Mouse (Mus musculus) gastrocnemius, adult 8-10 months (tissue): ENCODE data around the gene Zfp473. TPM values are rescaled to one million over a fixed set of nuclear protein-coding genes. Genes with fewer than 3 reads are reported as not detected.
"Not testable (repeated sequence)": the region's sequence is repeated elsewhere in the genome, so short reads cannot be mapped to it uniquely, and the experiment has no call there.

Experiments
- DNase-seq, 2 experiments: peaks; one replicate each; pipeline ENCODE4 v3.0.0; 2022; ENCODE audit warnings: low spot score in 2 of 2
- total RNA-seq, 4 experiments: library from RNA; stranded (reverse); gene quantifications; 2 replicates each; pipeline ENCODE4 v1.2.4; 2022

Gene Zfp473
- total RNA-seq = under 1 TPM in 1 of 4 experiments, not detected in 3; 0.13 TPM

GRCm38 (mm10) chr7:44750950-44751349, at the start of gene Zfp473:
Zfp473 (minus strand) TSS chr7:44751050.
- DNase-seq = not testable (repeated sequence)

DNA sequence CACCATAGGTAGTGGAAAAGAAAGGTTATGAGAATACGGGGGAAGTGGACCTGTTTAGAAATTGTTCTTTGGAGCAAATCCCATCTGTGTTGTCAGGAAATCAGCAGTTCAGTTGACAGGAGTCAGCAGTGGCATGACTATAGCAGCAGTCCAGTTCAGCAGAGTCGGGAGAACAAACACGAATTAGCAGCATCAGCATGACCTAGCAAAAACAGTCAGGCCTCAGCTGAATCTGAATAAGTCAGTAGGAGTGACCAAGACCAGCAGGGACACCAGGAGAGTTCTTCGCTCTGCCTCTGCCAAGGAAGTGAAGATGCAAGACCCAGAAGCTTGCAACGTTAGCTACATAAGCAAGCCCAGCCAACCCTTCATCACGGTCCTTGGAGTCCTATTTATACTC, 41.9 kb upstream of the Zfp473 start:
- DNase-seq = no peak

DNA sequence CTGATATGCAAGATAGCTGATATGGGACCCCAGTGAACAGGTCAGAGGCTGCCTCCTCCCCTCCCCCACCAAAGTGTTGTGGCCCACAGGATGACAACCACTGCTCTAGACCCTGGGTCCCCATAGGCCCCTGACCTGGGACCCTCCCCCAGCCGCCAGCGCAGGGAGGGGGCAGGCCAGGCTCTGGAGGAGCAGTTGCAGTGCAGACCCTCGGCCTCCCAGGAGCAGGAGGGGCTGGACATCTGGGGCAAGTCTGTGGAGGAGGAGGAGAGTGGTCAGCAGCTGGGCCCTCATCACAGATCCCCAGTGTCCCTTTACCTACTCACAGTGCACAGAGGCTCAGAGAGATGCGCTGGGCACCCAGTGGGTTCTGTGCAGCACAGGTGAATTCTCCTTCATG, 39.2 kb upstream of the Zfp473 start:
- DNase-seq = no peak

GRCm38 (mm10) chr7:44789531-44789930, 38.7 kb upstream of the Zfp473 start:
- no peak for DNase-seq

DNA sequence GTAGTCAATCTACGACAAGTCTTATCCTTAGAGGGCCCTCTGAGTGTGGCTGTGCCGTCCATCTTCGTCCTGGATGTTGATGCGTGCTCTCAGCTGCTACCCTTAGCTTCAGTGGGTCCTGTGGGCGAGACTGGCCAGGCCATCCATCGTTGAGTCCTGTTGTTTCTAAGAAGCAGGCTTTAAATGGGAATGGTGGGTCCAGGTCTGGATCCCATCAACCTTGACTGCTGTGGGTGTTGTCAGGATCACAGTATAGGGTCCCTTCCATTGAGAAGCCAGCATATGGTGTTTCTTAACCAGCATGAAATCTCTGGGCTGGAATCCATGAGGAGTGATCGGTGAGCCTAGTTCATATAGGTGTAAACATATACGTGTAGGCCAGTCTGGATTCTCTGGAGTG, 29.3 kb upstream of the Zfp473 start:
- no peak for DNase-seq

DNA sequence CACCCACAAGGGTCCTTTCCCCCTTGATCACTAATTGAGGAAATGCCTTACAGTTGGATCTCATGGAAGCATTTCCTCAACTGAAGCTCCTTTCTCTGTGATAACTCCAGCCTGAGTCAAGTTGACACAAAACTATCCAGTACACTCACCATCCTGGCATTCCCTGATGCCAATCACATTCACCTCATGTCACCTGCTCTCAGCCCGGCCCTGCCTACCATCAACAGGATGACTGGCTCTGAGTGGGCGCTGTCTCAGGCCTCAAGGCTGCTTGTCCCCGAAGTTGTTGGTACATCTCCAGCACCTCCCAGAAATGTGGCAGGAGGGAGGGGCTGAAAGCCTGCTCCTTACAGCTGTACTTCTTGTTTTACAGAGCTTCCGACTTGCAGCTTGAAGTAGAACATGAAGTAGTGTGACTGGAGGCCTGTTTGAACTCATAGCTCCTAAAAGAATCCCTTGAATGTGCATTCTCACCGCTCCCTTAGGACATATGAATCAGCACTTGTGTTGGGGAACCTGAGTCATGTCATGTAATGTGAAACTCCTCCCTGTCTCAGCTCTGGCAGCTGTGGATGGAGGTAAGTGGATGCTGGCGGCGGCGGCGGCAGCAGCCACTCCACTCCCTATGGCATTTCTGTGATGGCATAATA, 26.1 kb upstream of the Zfp473 start:
- DNase-seq = no peak

GRCm38 (mm10) chr7:44772591-44773204, 21.8 kb upstream of the Zfp473 start:
- no peak for DNase-seq

- DNase-seq = peak; percentile 18 to 27
Observed at GRCm38 (mm10) chr7:44770046-44770578, 19.3 kb upstream of the Zfp473 start.

DNA sequence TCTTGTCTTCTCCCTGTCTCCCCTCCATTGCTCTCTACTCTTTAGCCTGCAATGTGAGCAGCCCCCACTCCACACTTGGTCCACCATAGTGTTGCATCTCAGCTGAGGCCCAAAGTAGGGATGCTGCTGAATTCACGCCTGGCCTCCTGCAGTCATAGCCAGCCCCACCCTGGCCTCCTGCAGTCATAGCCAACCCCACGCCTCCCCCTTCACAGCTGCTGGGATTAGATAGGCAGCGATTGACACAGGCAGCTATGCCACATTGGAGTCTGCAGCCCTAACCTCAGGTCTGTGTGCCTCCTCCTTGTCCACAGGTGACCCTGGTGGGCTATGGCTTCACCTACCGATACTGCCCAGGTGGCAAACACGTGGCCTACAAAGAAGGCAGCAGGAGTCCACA, 17.3 kb upstream of the Zfp473 start:
- DNase-seq = no peak

DNA sequence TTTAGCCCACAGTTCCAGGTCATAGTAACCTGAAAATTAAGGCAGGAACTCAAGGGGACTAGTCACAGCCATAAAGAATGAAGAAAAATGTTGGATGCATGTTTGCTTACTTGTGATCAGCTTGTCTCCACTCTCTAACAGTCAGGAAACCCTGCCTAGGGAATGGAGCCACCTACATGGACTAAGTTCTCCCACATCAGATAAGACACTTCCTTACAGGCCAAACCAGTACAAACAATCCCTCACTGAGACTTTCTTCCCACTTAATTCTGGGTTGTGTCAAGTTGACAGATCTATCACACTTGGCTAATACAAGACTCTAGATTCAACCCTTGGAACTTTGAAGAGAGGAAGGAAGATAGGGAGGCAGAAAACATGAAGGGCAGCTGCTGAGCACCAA, 9.5 kb upstream of the Zfp473 start:
- DNase-seq = no peak

GRCm38 (mm10) chr7:44757164-44757563, 6.3 kb upstream of the Zfp473 start:
- DNase-seq = no peak

GRCm38 (mm10) chr7:44748101-44749044, 2.5 kb downstream of the Zfp473 start, which contains the start of gene Vrk3:
Vrk3 (plus strand) TSS chr7:44748413.
- peak; percentile 90 to 93 for DNase-seq

GRCm38 (mm10) chr7:44747115-44747514, 3.7 kb downstream of the Zfp473 start:
- DNase-seq = no peak

GRCm38 (mm10) chr7:44745076-44745475, 5.8 kb downstream of the Zfp473 start:
- DNase-seq = peak; percentile 13 to 37

GRCm38 (mm10) chr7:44744270-44744669, 6.6 kb downstream of the Zfp473 start:
- DNase-seq = no peak

- no peak for DNase-seq
Observed at GRCm38 (mm10) chr7:44741361-44741760, 9.5 kb downstream of the Zfp473 start.

DNA sequence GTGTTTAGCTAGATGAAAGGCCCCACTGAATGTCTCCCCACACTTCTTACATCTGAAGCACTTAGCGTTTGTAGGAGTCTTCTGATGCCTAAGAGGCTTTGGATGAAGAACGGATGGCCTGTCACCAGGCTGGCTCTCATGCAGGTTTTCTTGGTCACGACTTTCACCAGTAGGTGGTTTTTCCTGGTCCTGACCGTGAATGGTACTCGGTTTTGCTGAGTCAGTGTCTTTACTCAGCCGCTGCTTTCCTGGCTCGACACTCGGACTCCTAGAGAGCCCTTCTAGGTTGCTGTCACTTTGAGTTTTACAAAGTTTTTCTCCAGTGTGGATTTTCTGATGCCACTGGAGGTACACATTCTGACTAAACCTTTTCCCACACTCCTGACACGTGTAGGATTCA, 17.1 kb downstream of the Zfp473 start:
- DNase-seq = no peak

DNA sequence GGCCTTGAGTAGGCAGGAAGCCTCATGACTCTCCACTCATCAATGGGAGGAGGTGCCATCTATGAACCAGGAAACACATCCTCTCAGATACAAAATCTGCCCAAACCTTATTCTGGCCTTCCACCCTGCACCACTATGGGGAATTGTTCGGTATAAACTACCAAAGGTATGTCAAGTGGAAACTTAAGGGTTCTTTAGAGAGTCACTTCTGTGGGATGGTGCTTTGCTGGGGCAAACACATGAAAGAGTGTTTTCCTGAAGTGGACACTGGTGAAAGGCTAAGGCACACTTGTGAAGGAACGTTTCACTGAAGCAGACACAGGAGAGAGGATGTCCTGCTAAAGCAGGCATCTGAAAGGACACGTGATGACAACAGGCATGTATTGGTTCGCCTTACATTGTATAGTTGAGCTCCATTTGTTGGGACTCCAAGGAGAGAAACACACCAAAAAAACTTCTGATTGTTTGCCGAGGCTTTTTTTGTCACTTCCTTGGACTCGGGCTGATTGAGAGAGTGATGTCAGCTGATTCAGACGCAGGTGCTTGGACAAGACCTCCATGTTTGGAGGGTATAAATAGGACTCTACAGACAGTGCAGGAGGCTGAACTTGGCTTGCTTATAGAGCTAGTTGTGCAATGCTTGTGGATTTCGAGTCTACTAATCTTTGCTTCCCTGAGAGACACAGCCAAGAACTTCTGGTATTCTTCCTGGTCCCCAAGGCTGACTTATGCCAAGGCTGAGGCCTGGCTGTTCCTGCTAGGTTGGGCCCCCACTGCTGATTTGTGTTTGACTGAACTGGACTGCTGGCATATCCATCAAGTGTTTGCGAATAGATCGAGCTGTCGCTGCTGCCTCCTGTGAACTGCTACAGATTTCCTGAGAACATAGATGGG, 22.5 kb downstream of the Zfp473 start:
- DNase-seq = no peak

GRCm38 (mm10) chr7:44727151-44727550, 23.7 kb downstream of the Zfp473 start:
- no peak for DNase-seq

DNA sequence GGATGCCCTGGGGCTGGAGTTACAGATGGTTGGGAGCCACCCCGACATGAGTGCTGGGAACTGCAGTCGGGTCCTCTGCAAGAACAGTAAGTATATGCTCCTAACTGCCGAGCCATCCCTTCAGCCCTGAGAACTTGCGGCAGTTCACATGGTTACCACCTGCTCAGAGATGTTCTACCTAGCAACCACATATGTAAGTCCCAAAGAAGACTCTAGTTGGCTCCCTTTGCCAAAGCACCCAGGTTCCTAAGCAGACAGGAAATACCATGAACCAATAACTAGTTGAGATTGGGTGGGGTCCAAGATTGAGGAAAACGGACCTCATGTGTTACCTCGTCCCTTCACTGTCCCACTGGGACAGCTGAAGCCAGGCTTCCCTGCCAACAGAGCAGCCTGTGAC, 24.5 kb downstream of the Zfp473 start:
- DNase-seq = no peak

- DNase-seq = no peak
Observed at GRCm38 (mm10) chr7:44724316-44724715, 26.5 kb downstream of the Zfp473 start.
